Mouse (Mus musculus): ENCODE measurements around the gene Nat14. TPM values are rescaled to one million over a fixed set of nuclear protein-coding genes. Genes with fewer than 3 reads are reported as not detected.
"Not testable (repeated sequence)": the region's sequence is repeated elsewhere in the genome, so short reads cannot be mapped to it uniquely, and the experiment has no call there.

Nat14 gene
- 4.6 and 5.5 TPM in 2 replicates for polyA plus RNA-seq (2016; fragmentation: Nextera tagmentation; extraction: Ambion mirVana)

- Histone ChIP-seq H3K27ac (ENCODE audit: poor library complexity, severe bottlenecking) (peak within 1 kb of the TSS; percentile 73), H3K36me3 (peaks cover 37% of the 10 kb centered on the region), H3K4me1 (replicated peaks) (peaks cover 64% of the 10 kb centered on the region), H3K27me3 (replicated peaks) (peaks cover 4% of the 10 kb centered on the region; the same call in 1 of the 2 replicates), H3K9me3 (replicated peaks) (no peaks in the 10 kb centered on the region), H3K4me2 (peak within 1 kb of the TSS; percentile 87), H3K9ac (peak within 1 kb of the TSS; percentile 66), H3K4me3 (peak within 1 kb of the TSS; percentile 38)
- 32% methylated on average over 8 of the region's 8 CpGs for WGBS
- ATAC-seq (ENCODE audit: insufficient number of reproducible peaks, low FRiP score), result no peak
Observed at GRCm38 (mm10) chr7:4921824-4922482, at the start of gene Nat14. TSS of gene Nat14 (plus strand) at chr7:4922028.

DNA sequence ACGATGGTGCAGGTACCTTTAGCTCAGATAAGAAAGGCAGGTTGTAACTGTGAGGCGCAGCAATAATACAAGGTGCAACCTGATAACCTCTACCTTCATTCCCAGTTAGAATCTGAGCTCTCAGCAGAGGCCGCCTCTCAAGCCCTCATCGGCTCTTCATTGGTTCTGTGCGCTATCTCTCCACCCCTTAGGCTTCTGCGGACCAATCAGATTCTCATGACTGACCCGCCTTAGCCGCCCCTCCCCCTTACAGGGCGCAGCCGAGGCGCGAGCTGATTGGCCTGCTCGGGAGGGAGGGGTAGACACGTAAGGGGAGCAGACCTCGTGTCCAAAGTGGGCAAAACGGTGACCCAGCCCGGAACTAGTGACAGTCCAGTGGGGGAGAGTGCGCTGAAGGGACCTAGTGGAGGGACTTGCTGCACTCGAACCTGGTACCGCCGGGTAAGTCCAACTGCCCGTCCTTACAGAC, 45.0 kb upstream of the Nat14 start, which contains the start of gene Isoc2a:
TSS of gene Isoc2a (plus strand) at position 401 of the 469 bp plus-strand sequence.
- peak within 1 kb of the TSS; percentile 90 for H3K4me2 ChIP-seq
- no peak within 1 kb of the TSS for H3K27ac ChIP-seq (ENCODE audit: poor library complexity, severe bottlenecking)
- 0% methylated on average over 22 of the region's 22 CpGs for WGBS
- H3K27me3 ChIP-seq (replicated peaks), result no peaks in the 10 kb centered on the region
- 0 out of 2 replicates have a peak, but pooled peaks cover 4% of the 10 kb centered on the region for H3K9me3 ChIP-seq (replicated peaks)
- H3K4me1 ChIP-seq (replicated peaks), result peaks cover 13% of the 10 kb centered on the region
- peak; percentile 100 for ATAC-seq (ENCODE audit: insufficient number of reproducible peaks, low FRiP score)
- peak within 1 kb of the TSS; percentile 76 for H3K9ac ChIP-seq
- peak within 1 kb of the TSS; percentile 62 for H3K4me3 ChIP-seq
- H3K36me3 ChIP-seq, result no peaks in the 10 kb centered on the region

DNA sequence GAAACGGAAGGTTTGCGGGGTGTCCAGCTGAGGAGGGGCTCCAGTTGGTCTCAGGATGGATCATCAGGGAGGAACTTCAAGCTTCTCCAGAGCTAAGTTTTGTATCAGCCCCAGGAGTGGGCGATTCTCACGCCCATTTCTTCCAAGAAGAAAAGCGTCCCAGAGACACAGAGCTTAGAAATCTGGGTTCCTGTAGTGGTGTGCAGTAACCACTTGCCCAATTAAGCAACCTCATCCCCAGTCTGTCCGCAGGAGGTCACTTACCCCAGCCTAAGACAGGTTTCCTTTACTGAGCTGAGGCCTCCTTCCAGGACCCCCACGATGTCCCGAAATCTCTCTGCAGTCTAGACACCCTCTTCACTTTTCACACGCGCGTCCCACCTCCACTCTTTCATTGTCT, 44.6 kb upstream of the Nat14 start:
- H3K4me2 ChIP-seq, result peak overlapping the region; percentile 90
- 0 out of 2 replicates have a peak, but pooled peaks cover 2% of the 10 kb centered on the region for H3K36me3 ChIP-seq
- H3K9ac ChIP-seq, result peak overlapping the region; percentile 76
- no peak overlapping the region for H3K27ac ChIP-seq (ENCODE audit: poor library complexity, severe bottlenecking)
- 5% methylated on average over 11 of the region's 11 CpGs for WGBS
- peaks cover 13% of the 10 kb centered on the region for H3K4me1 ChIP-seq (replicated peaks)
- peak overlapping the region; percentile 62 for H3K4me3 ChIP-seq
- H3K9me3 ChIP-seq (replicated peaks), result 0 out of 2 replicates have a peak, but pooled peaks cover 7% of the 10 kb centered on the region
- H3K27me3 ChIP-seq (replicated peaks), result no peaks in the 10 kb centered on the region
- peak; percentile 7; the same call in 1 of the 2 replicates for ATAC-seq (ENCODE audit: insufficient number of reproducible peaks, low FRiP score)

DNA sequence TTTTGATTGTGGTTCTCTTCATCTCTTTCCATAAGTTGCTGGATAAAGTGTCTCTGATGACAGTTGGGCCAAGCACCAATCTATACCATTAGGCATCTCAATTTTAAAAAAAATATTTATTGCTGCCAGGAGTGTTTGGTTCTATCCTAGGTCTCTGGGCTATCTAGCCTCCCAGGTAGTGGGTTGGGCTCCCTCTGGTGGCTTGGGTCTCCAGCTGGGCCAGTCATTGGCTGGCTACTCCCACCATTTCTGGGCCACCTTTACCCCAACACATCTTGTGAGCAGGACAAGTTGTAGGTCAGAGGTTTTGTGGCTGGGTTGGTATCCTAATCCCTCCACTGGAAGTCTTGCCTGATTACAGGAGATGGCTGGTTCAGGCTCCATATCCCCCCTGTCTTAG, 43.6 kb upstream of the Nat14 start:
- H3K36me3 ChIP-seq, result 0 out of 2 replicates have a peak, but pooled peaks cover 5% of the 10 kb centered on the region
- H3K27ac ChIP-seq (ENCODE audit: poor library complexity, severe bottlenecking), result no peak overlapping the region
- H3K4me2 ChIP-seq, result no peak overlapping the region
- H3K9ac ChIP-seq, result no peak overlapping the region
- H3K27me3 ChIP-seq (replicated peaks), result no peaks in the 10 kb centered on the region
- no peak overlapping the region for H3K4me3 ChIP-seq
- peaks cover 13% of the 10 kb centered on the region for H3K4me1 ChIP-seq (replicated peaks)
- 0 out of 2 replicates have a peak, but pooled peaks cover 7% of the 10 kb centered on the region for H3K9me3 ChIP-seq (replicated peaks)
- no peak for ATAC-seq (ENCODE audit: insufficient number of reproducible peaks, low FRiP score)

DNA sequence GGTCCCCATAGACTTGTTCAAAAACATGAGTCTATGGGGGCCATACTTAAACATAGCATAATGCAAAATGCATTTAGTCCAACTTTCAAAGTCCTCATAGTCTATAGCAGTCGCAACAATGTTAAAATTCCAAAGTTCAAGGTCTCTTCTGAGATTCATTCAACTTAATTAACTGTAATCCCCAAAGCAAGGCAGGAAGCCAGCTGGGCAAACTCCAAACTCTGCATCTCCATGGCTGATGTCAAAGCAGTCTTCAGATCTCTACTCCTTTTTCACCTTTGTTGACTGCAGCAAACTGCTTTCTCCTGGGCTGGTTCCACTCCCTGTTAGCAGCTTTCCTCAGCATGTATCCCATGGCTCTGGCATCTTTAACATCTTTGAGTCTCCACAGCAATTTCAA, 42.8 kb upstream of the Nat14 start:
- not testable (repeated sequence) for H3K4me3 ChIP-seq; H3K27ac ChIP-seq (ENCODE audit: poor library complexity, severe bottlenecking); H3K4me2 ChIP-seq; H3K9me3 ChIP-seq (replicated peaks); ATAC-seq (ENCODE audit: insufficient number of reproducible peaks, low FRiP score); H3K27me3 ChIP-seq (replicated peaks); H3K36me3 ChIP-seq; H3K9ac ChIP-seq
- 84% methylated on average over 1 of the region's 1 CpGs for WGBS
- peaks cover 13% of the 10 kb centered on the region for H3K4me1 ChIP-seq (replicated peaks)

- no peaks in the 10 kb centered on the region for H3K4me1 ChIP-seq (replicated peaks)
- no peak overlapping the region for H3K4me2 ChIP-seq
- H3K27ac ChIP-seq (ENCODE audit: poor library complexity, severe bottlenecking), result no peak overlapping the region
- 0 out of 2 replicates have a peak, but pooled peaks cover 4% of the 10 kb centered on the region for H3K9me3 ChIP-seq (replicated peaks)
- H3K4me3 ChIP-seq, result no peak overlapping the region
- no peaks in the 10 kb centered on the region for H3K27me3 ChIP-seq (replicated peaks)
- WGBS, result 71% methylated on average over 4 of the region's 4 CpGs
- 0 out of 2 replicates have a peak, but pooled peaks cover 10% of the 10 kb centered on the region for H3K36me3 ChIP-seq
- H3K9ac ChIP-seq, result no peak overlapping the region
- ATAC-seq (ENCODE audit: insufficient number of reproducible peaks, low FRiP score), result no peak
Observed at GRCm38 (mm10) chr7:4886680-4887079, 35.1 kb upstream of the Nat14 start.

GRCm38 (mm10) chr7:4895186-4895585, 26.6 kb upstream of the Nat14 start:
- Histone ChIP-seq H3K9me3 (replicated peaks) (no peaks in the 10 kb centered on the region), H3K4me3 (no peak overlapping the region), H3K36me3 (0 out of 2 replicates have a peak, but pooled peaks cover 9% of the 10 kb centered on the region), H3K4me1 (replicated peaks) (peaks cover 10% of the 10 kb centered on the region), H3K9ac (no peak overlapping the region), H3K27ac (ENCODE audit: poor library complexity, severe bottlenecking) (no peak overlapping the region), H3K27me3 (replicated peaks) (no peaks in the 10 kb centered on the region), H3K4me2 (no peak overlapping the region)
- WGBS, result 50% methylated on average over 11 of the region's 11 CpGs
- no peak for ATAC-seq (ENCODE audit: insufficient number of reproducible peaks, low FRiP score)

- 0 out of 2 replicates have a peak, but pooled peaks have one; percentile 34 for ATAC-seq (ENCODE audit: insufficient number of reproducible peaks, low FRiP score)
- peak overlapping the region; percentile 42; the same call in 1 of the 2 replicates for H3K9ac ChIP-seq
- peak overlapping the region; percentile 37 for H3K4me3 ChIP-seq
- no peaks in the 10 kb centered on the region for H3K27me3 ChIP-seq (replicated peaks)
- H3K27ac ChIP-seq (ENCODE audit: poor library complexity, severe bottlenecking), result no peak overlapping the region
- peak overlapping the region; percentile 66 for H3K4me2 ChIP-seq
- peaks cover 4% of the 10 kb centered on the region for H3K9me3 ChIP-seq (replicated peaks)
- WGBS, result 18% methylated on average over 18 of the region's 18 CpGs
- H3K4me1 ChIP-seq (replicated peaks), result peaks cover 10% of the 10 kb centered on the region
- no peaks in the 10 kb centered on the region for H3K36me3 ChIP-seq
Observed at GRCm38 (mm10) chr7:4898851-4899648, 22.8 kb upstream of the Nat14 start.

GRCm38 (mm10) chr7:4899649-4900522, 21.9 kb upstream of the Nat14 start:
- WGBS, result 5% methylated on average over 19 of the region's 19 CpGs
- H3K36me3 ChIP-seq, result no peaks in the 10 kb centered on the region
- no peaks in the 10 kb centered on the region for H3K27me3 ChIP-seq (replicated peaks)
- peak overlapping the region; percentile 37 for H3K4me3 ChIP-seq
- H3K27ac ChIP-seq (ENCODE audit: poor library complexity, severe bottlenecking), result peak overlapping the region; percentile 71
- peaks cover 4% of the 10 kb centered on the region for H3K9me3 ChIP-seq (replicated peaks)
- H3K9ac ChIP-seq, result peak overlapping the region; percentile 42
- peak; percentile 78 for ATAC-seq (ENCODE audit: insufficient number of reproducible peaks, low FRiP score)
- H3K4me2 ChIP-seq, result peak overlapping the region; percentile 66
- peaks cover 10% of the 10 kb centered on the region for H3K4me1 ChIP-seq (replicated peaks)

- Histone ChIP-seq H3K27ac (ENCODE audit: poor library complexity, severe bottlenecking) (peak overlapping the region; percentile 71), H3K36me3 (no peaks in the 10 kb centered on the region), H3K4me3 (peak overlapping the region; percentile 37), H3K4me2 (peak overlapping the region; percentile 66), H3K9ac (peak overlapping the region; percentile 30; the same call in 1 of the 2 replicates), H3K27me3 (replicated peaks) (no peaks in the 10 kb centered on the region), H3K9me3 (replicated peaks) (peaks cover 4% of the 10 kb centered on the region), H3K4me1 (replicated peaks) (peaks cover 10% of the 10 kb centered on the region)
- 28% methylated on average over 11 of the region's 11 CpGs for WGBS
- no peak for ATAC-seq (ENCODE audit: insufficient number of reproducible peaks, low FRiP score)
Observed at GRCm38 (mm10) chr7:4900523-4900851, 21.3 kb upstream of the Nat14 start.
